Mouse (Mus musculus) cerebral cortex, adult 2 months (tissue): Measurements from ENCODE around the gene Tnp1.

Source experiments
- WGBS: fragments of 180-500 bp; shearing (Covaris S2); methylation state at CpG from one replicate; pipeline ENCODE4 v1.1.7; 2018; 5-methylcytosine and 5-hydroxymethylcytosine counted together

Tnp1 gene

GRCm38 (mm10) chr1:73006847-73007246, 8.9 kb downstream of the Tnp1 start:
- 98% methylated on average over 1 of the region's 1 CpGs for WGBS

GRCm38 (mm10) chr1:73004890-73005289, 10.8 kb downstream of the Tnp1 start:
- 81% methylated on average over 2 of the region's 2 CpGs for WGBS

- 93% methylated on average over 5 of the region's 5 CpGs for whole genome bisulfite sequencing
Measured at GRCm38 (mm10) chr1:73002637-73003036, 13.1 kb downstream of the Tnp1 start.

GRCm38 (mm10) chr1:73001961-73002360, 13.7 kb downstream of the Tnp1 start:
- WGBS: 88% methylated on average over 5 of the region's 5 CpGs

- 94% methylated on average over 5 of the region's 5 CpGs for WGBS
Measured at GRCm38 (mm10) chr1:72994751-72995528, 20.8 kb downstream of the Tnp1 start.

- WGBS: 44% methylated on average over 2 of the region's 2 CpGs
Measured at GRCm38 (mm10) chr1:72992944-72993464, 22.7 kb downstream of the Tnp1 start.

- 37% methylated on average over 2 of the region's 2 CpGs for whole genome bisulfite sequencing
Measured at GRCm38 (mm10) chr1:72992209-72992608, 23.5 kb downstream of the Tnp1 start.

GRCm38 (mm10) chr1:72988904-72989303, 26.8 kb downstream of the Tnp1 start:
- WGBS: 62% methylated on average over 3 of the region's 3 CpGs

GRCm38 (mm10) chr1:72986715-72987114, 29.0 kb downstream of the Tnp1 start:
- WGBS: 91% methylated on average over 4 of the region's 4 CpGs

- WGBS: 63% methylated on average over 9 of the region's 9 CpGs
Measured at GRCm38 (mm10) chr1:72978956-72979355, 36.8 kb downstream of the Tnp1 start.

- 66% methylated on average over 9 of the region's 9 CpGs for WGBS
Measured at GRCm38 (mm10) chr1:72970461-72970860, 45.2 kb downstream of the Tnp1 start.

GRCm38 (mm10) chr1:72969113-72969812, 46.4 kb downstream of the Tnp1 start:
- 52% methylated on average over 10 of the region's 10 CpGs for WGBS

GRCm38 (mm10) chr1:72966423-72966822, 49.3 kb downstream of the Tnp1 start:
- 64% methylated on average over 4 of the region's 4 CpGs for WGBS
